Mouse (Mus musculus) liver, embryonic 14.5 days (tissue): ENCODE measurements at regions not wholly inside any gene's neighbourhood (a gene's known extent, or its start where the extent isn't known, plus 50 kb on each side); places are given as distances from the start of the nearest gene placed in this dataset.

Source experiments
- ATAC-seq: fragments of 200-750 bp; cut with Nextera tagmentation; 2 replicates; pipeline ENCODE4 v1.8.0; 2017; ENCODE audit warnings: moderate number of reproducible peaks, mild to moderate bottlenecking, moderate library complexity; ENCODE audit not compliant: insufficient read depth
- DNase-seq, 3 experiments: peaks; one replicate each; pipeline ENCODE4 v3.0.0-alpha.2; 2012 to 2013; ENCODE audit warnings: low read depth in 3 of 3, low spot score in 3 of 3
- H3K27ac ChIP-seq: fragments of 300-500 bp; sonication (generic); 2 replicates; pipeline ENCODE4 v1.5.1; 2014; ENCODE audit warnings: moderate library complexity, mild to moderate bottlenecking, control low read depth, inconsistent platforms
- H3K27me3 ChIP-seq: fragments of 300-500 bp; sonication (generic); 2 replicates; pipeline ENCODE4 v1.6.1; 2014; ENCODE audit warnings: mild to moderate bottlenecking, low read length, moderate library complexity; ENCODE audit not compliant: control insufficient read depth, insufficient read depth
- H3K36me3 ChIP-seq: fragments of 300-500 bp; sonication (generic); replicated peaks from 2 replicates; pipeline ENCODE4 v1.6.1; 2014; ENCODE audit warnings: low read depth; ENCODE audit not compliant: control insufficient read depth, insufficient read depth
- H3K4me1 ChIP-seq, 2 experiments: fragments of 200-500 bp in 1 of 2; fragments of 300-500 bp in 1 of 2; sonication (generic) in 1 of 2; replicated peaks; 2 replicates each; pipeline ENCODE4 v1.6.1; 2012 to 2014; ENCODE audit warnings: antibody characterized with exemption in 1 of 2, inconsistent platforms in 1 of 2, low read length in 1 of 2; ENCODE audit not compliant: control insufficient read depth in 2 of 2, insufficient read depth in 2 of 2
- H3K4me2 ChIP-seq: fragments of 300-500 bp; sonication (generic); 2 replicates; pipeline ENCODE4 v1.6.1; 2014; ENCODE audit warnings: low read depth, mild to moderate bottlenecking, control low read depth, moderate library complexity
- H3K4me3 ChIP-seq, 2 experiments: fragments of 200-500 bp in 1 of 2; fragments of 300-500 bp in 1 of 2; sonication (generic) in 1 of 2; 2 replicates each; pipeline ENCODE4 v1.5.1; 2012 to 2014; ENCODE audit warnings: low read depth in 2 of 2, low read length in 2 of 2, mild to moderate bottlenecking in 2 of 2, control low read depth in 1 of 2, inconsistent platforms in 1 of 2, moderate library complexity in 1 of 2; ENCODE audit not compliant: insufficient read depth in 1 of 2
- H3K9ac ChIP-seq: fragments of 300-500 bp; sonication (generic); replicated peaks from 2 replicates; pipeline ENCODE4 v1.6.1; 2014; ENCODE audit warnings: mild to moderate bottlenecking, control low read depth, moderate library complexity
- H3K9me3 ChIP-seq: fragments of 300-500 bp; sonication (generic); 2 replicates; pipeline ENCODE4 v1.6.1; 2016; ENCODE audit warnings: low read length, mixed read lengths; ENCODE audit not compliant: control insufficient read depth
- CTCF ChIP-seq: IDR thresholded peaks from 2 replicates; pipeline ENCODE4 v1.5.1; 2016; ENCODE audit warnings: antibody characterized with exemption, low read depth, control low read depth
- EP300 ChIP-seq: IDR thresholded peaks from 2 replicates; pipeline ENCODE4 v1.6.1; 2016; ENCODE audit warnings: antibody characterized with exemption, low read depth
- WGBS: fragments of 180-500 bp; shearing (Covaris S2); extraction: QIAGEN DNeasy Blood & Tissue Kit; methylation state at CpG from one replicate; pipeline ENCODE4 v1.1.7; 2014; ENCODE audit not compliant: insufficient replicate concordance; 5-methylcytosine and 5-hydroxymethylcytosine counted together

DNA sequence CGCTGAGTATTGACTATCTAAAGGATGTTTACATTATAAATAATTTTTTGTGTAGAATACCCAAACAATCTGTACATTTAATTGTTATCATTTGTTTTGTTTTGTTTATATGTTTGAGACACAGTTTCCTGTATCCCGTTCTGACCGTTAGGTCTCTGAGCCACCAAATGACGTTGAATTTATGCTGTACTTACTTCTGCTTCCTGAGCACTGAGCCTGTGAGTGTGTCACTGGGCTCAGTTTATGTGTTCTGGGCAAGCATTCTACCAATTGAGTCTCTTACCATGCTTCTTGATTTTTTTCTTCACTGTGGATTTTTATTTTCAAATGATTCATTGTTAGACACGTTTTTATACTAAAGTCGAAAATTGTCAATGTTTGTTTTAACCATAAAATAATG is 74.2 kb downstream of the Mbl2 start:
- H3K4me2 ChIP-seq, result no peak overlapping the region
- no peak overlapping the region for H3K9ac ChIP-seq
- ATAC-seq, result no peak
- H3K4me1 ChIP-seq, result no peaks in the 10 kb centered on the region; a peak in 1 of 4 replicates
- no peaks in the 10 kb centered on the region for H3K36me3 ChIP-seq
- H3K27me3 ChIP-seq, result no peaks in the 10 kb centered on the region
- 35% methylated on average over 6 of the region's 6 CpGs for WGBS
- no peak for DNase-seq
- H3K9me3 ChIP-seq, result no peaks in the 10 kb centered on the region
- H3K27ac ChIP-seq, result no peak overlapping the region
- no peak overlapping the region for H3K4me3 ChIP-seq
- TF ChIP-seq EP300 (no peak), CTCF (no peak)

DNA sequence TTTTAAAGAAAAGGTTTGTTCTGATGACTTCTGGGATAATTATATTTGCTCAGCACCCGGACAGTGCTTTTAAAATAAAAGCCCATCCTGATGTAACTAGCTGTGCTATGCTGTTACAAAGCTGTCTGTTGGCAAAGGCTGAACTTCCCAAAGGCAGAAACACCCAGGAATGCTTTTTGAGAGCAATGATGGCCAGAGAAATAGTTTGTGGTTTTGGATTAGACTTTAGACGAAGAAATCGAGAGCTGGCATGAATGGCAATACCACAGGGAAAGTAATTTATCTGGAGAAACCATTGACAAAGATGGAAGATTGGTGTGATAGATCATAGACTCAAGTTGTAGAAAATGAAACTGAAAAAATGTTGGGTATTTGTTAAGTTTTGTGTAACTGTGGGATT is 84.6 kb downstream of the Mbl2 start:
- no peak overlapping the region for H3K27ac ChIP-seq
- no peaks in the 10 kb centered on the region for H3K36me3 ChIP-seq
- H3K4me3 ChIP-seq, result no peak overlapping the region
- no peaks in the 10 kb centered on the region for H3K9me3 ChIP-seq
- no peak overlapping the region for H3K9ac ChIP-seq
- no peaks in the 10 kb centered on the region for H3K4me1 ChIP-seq
- H3K4me2 ChIP-seq, result no peak overlapping the region
- no peak for ATAC-seq
- TF ChIP-seq EP300, result no peak
- no peak for TF ChIP-seq CTCF
- no peaks in the 10 kb centered on the region for H3K27me3 ChIP-seq
- WGBS, result 59% methylated on average over 3 of the region's 3 CpGs
- no peak for DNase-seq

- H3K27ac ChIP-seq, result no peak overlapping the region
- H3K9me3 ChIP-seq, result no peaks in the 10 kb centered on the region
- no peak for ATAC-seq
- no peak overlapping the region for H3K4me2 ChIP-seq
- no peak overlapping the region for H3K4me3 ChIP-seq
- TF ChIP-seq EP300 (no peak), CTCF (no peak)
- no peak for DNase-seq
- no peaks in the 10 kb centered on the region for H3K27me3 ChIP-seq
- no peak overlapping the region for H3K9ac ChIP-seq
- H3K4me1 ChIP-seq, result no peaks in the 10 kb centered on the region
- no peaks in the 10 kb centered on the region for H3K36me3 ChIP-seq
Observed at GRCm38 (mm10) chr19:30327693-30328092, 95.0 kb downstream of the Mbl2 start.

GRCm38 (mm10) chr19:30328886-30329285 is 96.1 kb downstream of the Mbl2 start:
- 52% methylated on average over 4 of the region's 4 CpGs for WGBS
- Histone ChIP-seq H3K4me2 (no peak overlapping the region), H3K4me1 (no peaks in the 10 kb centered on the region), H3K9ac (no peak overlapping the region), H3K36me3 (no peaks in the 10 kb centered on the region), H3K27me3 (no peaks in the 10 kb centered on the region), H3K27ac (no peak overlapping the region), H3K9me3 (no peaks in the 10 kb centered on the region), H3K4me3 (no peak overlapping the region)
- no peak for ATAC-seq
- no peak for DNase-seq
- TF ChIP-seq EP300, result no peak
- no peak for TF ChIP-seq CTCF

GRCm38 (mm10) chr19:30330792-30331191 is 98.0 kb downstream of the Mbl2 start:
- Histone ChIP-seq H3K4me2 (no peak overlapping the region), H3K36me3 (no peaks in the 10 kb centered on the region), H3K9me3 (no peaks in the 10 kb centered on the region), H3K4me1 (no peaks in the 10 kb centered on the region), H3K27ac (no peak overlapping the region), H3K27me3 (no peaks in the 10 kb centered on the region), H3K4me3 (no peak overlapping the region), H3K9ac (no peak overlapping the region)
- no peak for DNase-seq
- TF ChIP-seq CTCF (no peak), EP300 (no peak)
- no peak for ATAC-seq
- WGBS, result 35% methylated on average over 7 of the region's 7 CpGs

GRCm38 (mm10) chr19:30331850-30332249 is 99.1 kb downstream of the Mbl2 start:
- 40% methylated on average over 1 of the region's 1 CpGs for WGBS
- H3K9me3 ChIP-seq, result no peaks in the 10 kb centered on the region
- no peak overlapping the region for H3K9ac ChIP-seq
- H3K36me3 ChIP-seq, result no peaks in the 10 kb centered on the region
- TF ChIP-seq CTCF (no peak), EP300 (no peak)
- ATAC-seq (no peak), DNase-seq (no peak)
- no peak overlapping the region for H3K4me3 ChIP-seq
- H3K27ac ChIP-seq, result no peak overlapping the region
- no peaks in the 10 kb centered on the region for H3K27me3 ChIP-seq
- H3K4me1 ChIP-seq, result no peaks in the 10 kb centered on the region
- no peak overlapping the region for H3K4me2 ChIP-seq
